Mouse (Mus musculus): ENCODE measurements around the gene Cers3. TPM values are rescaled to one million over a fixed set of nuclear protein-coding genes. Genes with fewer than 3 reads are reported as not detected.

Cers3 gene
- 1.1 and 1.5 TPM in 2 replicates for polyA plus RNA-seq (2014; fragmentation: Nextera tagmentation; extraction: Ambion mirVana)

DNA sequence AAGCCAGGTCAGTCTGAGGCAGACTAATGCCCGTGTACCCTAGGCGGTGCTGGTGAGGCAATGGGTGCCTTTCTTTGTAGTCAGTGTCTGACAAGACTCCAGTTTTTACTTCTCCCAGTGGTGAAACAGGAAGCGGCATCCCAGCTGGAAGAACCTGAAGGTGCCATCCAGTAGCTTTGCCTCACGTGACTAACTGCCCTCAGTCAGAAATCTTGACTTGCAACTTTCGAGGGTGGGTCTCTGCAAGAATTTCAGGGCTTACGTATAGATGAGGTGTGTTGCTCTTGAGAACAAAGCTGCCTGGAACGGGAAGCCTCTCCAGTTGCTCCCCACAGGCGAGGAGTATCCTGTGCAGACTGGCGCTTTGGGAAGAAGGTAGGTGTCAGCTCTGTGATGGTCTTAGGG lies at the start of gene Cers3:
Gene Cers3 (plus strand): TSS at position 128 of the 405 bp plus-strand sequence.
- WGBS: 73% methylated on average over 9 of the region's 9 CpGs
- H3K4me2 ChIP-seq (ENCODE audit: low read depth, severe bottlenecking): no peak within 1 kb of the TSS
- H3K9me3 ChIP-seq (ENCODE audit: control insufficient read depth, low read length): no peaks in the 10 kb centered on the region
- H3K4me1 ChIP-seq (ENCODE audit: control insufficient read depth, insufficient read depth, low read length): no peaks in the 10 kb centered on the region
- H3K27ac ChIP-seq (replicated peaks; ENCODE audit: low read depth, low read length): no peak within 1 kb of the TSS
- no peak for ATAC-seq (ENCODE audit: insufficient number of reproducible peaks, low FRiP score, low TSS enrichment, low read depth)
- DNase-seq (ENCODE audit: low spot score): no peak
- no peak within 1 kb of the TSS for H3K9ac ChIP-seq (ENCODE audit: low read length)
- H3K27me3 ChIP-seq (ENCODE audit: control insufficient read depth, insufficient read depth, low read length): no peaks in the 10 kb centered on the region
- H3K36me3 ChIP-seq (ENCODE audit: control insufficient read depth, insufficient read depth, low read length): no peaks in the 10 kb centered on the region
- H3K4me3 ChIP-seq (ENCODE audit: low read depth, low read length): no peak within 1 kb of the TSS

DNA sequence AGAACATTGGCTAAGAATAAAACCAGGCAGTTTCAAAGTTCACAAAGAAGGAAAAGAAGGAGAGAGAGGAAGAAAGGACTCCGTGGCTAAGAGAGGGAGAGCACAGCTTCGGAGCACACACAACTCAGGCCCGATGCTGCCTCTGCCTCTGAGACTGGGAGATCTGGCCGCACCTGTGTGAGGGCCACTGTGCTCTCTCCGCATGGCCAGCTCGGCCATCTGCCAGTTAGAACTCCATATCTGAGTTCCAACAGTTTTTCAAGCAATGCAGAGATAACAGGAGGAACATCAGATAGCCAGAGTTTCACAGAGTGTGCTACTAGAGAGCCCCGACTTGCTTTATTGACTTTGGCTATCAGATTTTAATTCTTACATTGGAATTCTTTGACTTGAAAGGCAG lies 48.8 kb upstream of the Cers3 start:
- H3K4me3 ChIP-seq (ENCODE audit: low read depth, low read length): no peak overlapping the region
- no peaks in the 10 kb centered on the region for H3K36me3 ChIP-seq (ENCODE audit: control insufficient read depth, insufficient read depth, low read length)
- no peak overlapping the region for H3K4me2 ChIP-seq (ENCODE audit: low read depth, severe bottlenecking)
- no peak overlapping the region for H3K27ac ChIP-seq (replicated peaks; ENCODE audit: low read depth, low read length)
- no peak for DNase-seq (ENCODE audit: low spot score)
- H3K4me1 ChIP-seq (ENCODE audit: control insufficient read depth, insufficient read depth, low read length): no peaks in the 10 kb centered on the region
- H3K9ac ChIP-seq (ENCODE audit: low read length): no peak overlapping the region
- WGBS: 87% methylated on average over 7 of the region's 7 CpGs
- H3K9me3 ChIP-seq (ENCODE audit: control insufficient read depth, low read length): no peaks in the 10 kb centered on the region
- ATAC-seq (ENCODE audit: insufficient number of reproducible peaks, low FRiP score, low TSS enrichment, low read depth): no peak
- H3K27me3 ChIP-seq (ENCODE audit: control insufficient read depth, insufficient read depth, low read length): no peaks in the 10 kb centered on the region

DNA sequence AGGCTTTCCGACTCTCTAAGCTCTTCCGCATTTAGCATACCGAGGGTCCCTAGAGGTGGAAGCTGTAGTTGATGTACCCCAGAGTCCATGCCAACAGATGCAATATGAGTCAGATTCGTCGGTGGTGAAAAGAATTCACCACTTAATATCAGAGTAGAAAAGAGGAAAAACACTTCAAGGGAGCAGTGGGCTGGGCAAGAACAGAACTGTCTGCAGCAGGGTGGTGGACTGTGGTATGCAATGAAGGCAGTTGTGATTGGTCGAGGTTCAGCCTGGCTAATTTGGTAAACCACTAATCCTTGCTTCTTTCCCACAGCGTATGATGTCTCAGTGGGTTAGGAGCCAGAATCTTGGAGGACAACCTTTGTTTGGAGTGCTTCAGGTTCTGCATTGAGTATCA lies 40.6 kb upstream of the Cers3 start:
- 91% methylated on average over 7 of the region's 7 CpGs for WGBS
- H3K36me3 ChIP-seq (ENCODE audit: control insufficient read depth, insufficient read depth, low read length): no peaks in the 10 kb centered on the region; the same call in 1 of the 2 replicates
- no peak overlapping the region for H3K4me2 ChIP-seq (ENCODE audit: low read depth, severe bottlenecking)
- no peak for DNase-seq (ENCODE audit: low spot score)
- no peak overlapping the region for H3K4me3 ChIP-seq (ENCODE audit: low read depth, low read length)
- H3K9me3 ChIP-seq (ENCODE audit: control insufficient read depth, low read length): no peaks in the 10 kb centered on the region
- no peak overlapping the region for H3K27ac ChIP-seq (replicated peaks; ENCODE audit: low read depth, low read length)
- H3K9ac ChIP-seq (ENCODE audit: low read length): no peak overlapping the region
- H3K4me1 ChIP-seq (ENCODE audit: control insufficient read depth, insufficient read depth, low read length): no peaks in the 10 kb centered on the region
- ATAC-seq (ENCODE audit: insufficient number of reproducible peaks, low FRiP score, low TSS enrichment, low read depth): no peak
- H3K27me3 ChIP-seq (ENCODE audit: control insufficient read depth, insufficient read depth, low read length): no peaks in the 10 kb centered on the region

DNA sequence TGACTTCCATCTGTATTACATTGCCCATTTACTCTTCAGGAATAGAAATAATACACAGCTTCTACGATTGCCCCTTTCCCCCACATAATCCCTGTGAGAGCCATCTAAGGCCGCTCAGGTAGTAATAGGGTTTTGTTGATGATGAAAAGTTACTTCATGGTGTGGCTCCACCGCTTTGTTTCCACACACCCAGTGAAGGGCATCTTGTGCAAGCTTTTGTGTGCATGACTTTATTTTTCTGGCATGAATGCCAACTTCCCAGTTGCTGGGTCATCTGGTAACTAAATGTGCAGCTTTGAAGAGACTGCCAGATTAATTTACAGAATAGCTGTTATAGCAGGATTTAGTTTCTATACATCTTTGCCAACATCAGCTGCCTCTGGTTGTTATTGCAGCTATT lies 38.7 kb upstream of the Cers3 start:
- H3K4me3 ChIP-seq (ENCODE audit: low read depth, low read length): no peak overlapping the region
- no peaks in the 10 kb centered on the region for H3K4me1 ChIP-seq (ENCODE audit: control insufficient read depth, insufficient read depth, low read length)
- H3K4me2 ChIP-seq (ENCODE audit: low read depth, severe bottlenecking): no peak overlapping the region
- no peaks in the 10 kb centered on the region; the same call in 1 of the 2 replicates for H3K36me3 ChIP-seq (ENCODE audit: control insufficient read depth, insufficient read depth, low read length)
- H3K27ac ChIP-seq (replicated peaks; ENCODE audit: low read depth, low read length): no peak overlapping the region
- ATAC-seq (ENCODE audit: insufficient number of reproducible peaks, low FRiP score, low TSS enrichment, low read depth) (no peak), DNase-seq (ENCODE audit: low spot score) (no peak)
- H3K9ac ChIP-seq (ENCODE audit: low read length): no peak overlapping the region
- H3K27me3 ChIP-seq (ENCODE audit: control insufficient read depth, insufficient read depth, low read length): no peaks in the 10 kb centered on the region
- 92% methylated on average over 3 of the region's 3 CpGs for WGBS
- no peaks in the 10 kb centered on the region for H3K9me3 ChIP-seq (ENCODE audit: control insufficient read depth, low read length)

DNA sequence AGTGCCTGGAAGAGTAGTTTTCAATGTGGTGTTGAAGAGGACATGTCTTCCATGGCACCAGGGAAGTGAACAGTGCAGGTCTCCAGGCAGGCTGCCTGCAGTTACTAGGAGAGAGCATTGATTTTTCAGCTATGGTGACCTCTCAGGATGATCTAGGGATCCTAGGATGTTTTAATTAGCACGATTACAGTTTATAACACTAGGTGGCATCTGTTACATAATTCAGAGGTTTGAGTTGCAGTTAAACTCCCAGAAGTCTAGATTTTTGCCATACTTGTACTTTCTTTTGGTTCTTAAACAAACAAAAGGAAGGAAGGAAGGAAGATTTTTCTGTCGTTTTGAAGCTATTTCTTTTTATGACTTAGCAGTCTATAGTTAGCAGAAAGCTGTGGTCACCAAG lies 32.1 kb upstream of the Cers3 start:
- 67% methylated on average over 2 of the region's 2 CpGs for WGBS
- no peak for ATAC-seq (ENCODE audit: insufficient number of reproducible peaks, low FRiP score, low TSS enrichment, low read depth)
- no peak overlapping the region for H3K4me3 ChIP-seq (ENCODE audit: low read depth, low read length)
- no peak overlapping the region for H3K4me2 ChIP-seq (ENCODE audit: low read depth, severe bottlenecking)
- no peaks in the 10 kb centered on the region for H3K9me3 ChIP-seq (ENCODE audit: control insufficient read depth, low read length)
- no peaks in the 10 kb centered on the region for H3K27me3 ChIP-seq (ENCODE audit: control insufficient read depth, insufficient read depth, low read length)
- no peaks in the 10 kb centered on the region for H3K36me3 ChIP-seq (ENCODE audit: control insufficient read depth, insufficient read depth, low read length)
- no peak overlapping the region for H3K9ac ChIP-seq (ENCODE audit: low read length)
- no peaks in the 10 kb centered on the region for H3K4me1 ChIP-seq (ENCODE audit: control insufficient read depth, insufficient read depth, low read length)
- DNase-seq (ENCODE audit: low spot score): no peak
- no peak overlapping the region for H3K27ac ChIP-seq (replicated peaks; ENCODE audit: low read depth, low read length)

DNA sequence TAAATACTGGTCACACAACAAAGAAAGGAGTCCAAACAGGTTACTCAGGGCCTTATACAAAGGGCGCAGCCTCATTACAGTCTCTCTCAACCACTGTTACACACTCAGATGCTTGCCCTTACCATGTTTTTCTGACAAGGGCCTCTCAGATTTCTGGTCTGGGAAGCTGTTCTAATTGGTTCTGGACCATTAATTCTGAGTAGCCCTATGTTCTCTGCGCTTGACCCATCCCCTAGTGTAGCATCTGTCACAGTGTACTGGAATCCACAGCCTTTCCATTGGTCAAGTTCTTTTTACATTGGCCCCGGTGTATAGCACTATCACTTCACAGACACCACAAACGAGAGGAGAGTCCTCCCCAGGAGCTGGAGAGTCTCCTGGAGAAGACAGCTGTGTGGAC lies 18.8 kb upstream of the Cers3 start:
- ATAC-seq (ENCODE audit: insufficient number of reproducible peaks, low FRiP score, low TSS enrichment, low read depth): no peak

DNA sequence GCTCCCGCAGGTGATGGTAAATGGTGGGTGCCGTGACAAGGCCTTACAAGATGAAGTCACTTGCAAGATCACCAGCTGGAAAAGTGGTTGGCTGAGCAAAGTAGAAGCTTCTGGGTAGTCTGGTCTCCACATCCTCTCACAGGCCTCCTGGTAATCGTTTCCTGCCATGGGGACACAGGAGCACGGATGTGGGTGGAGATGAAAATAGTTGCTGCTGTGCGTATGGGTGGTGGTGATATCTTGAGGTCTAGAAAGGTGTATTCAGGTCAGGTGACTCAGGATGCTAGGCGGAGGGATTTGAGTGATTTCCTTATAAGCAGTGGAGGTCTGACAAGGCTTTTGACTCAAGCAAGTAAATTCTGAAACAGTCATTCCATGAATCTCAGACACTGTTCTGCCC lies 18.4 kb upstream of the Cers3 start:
- Histone ChIP-seq H3K4me3 (ENCODE audit: low read depth, low read length) (no peak overlapping the region), H3K9ac (ENCODE audit: low read length) (no peak overlapping the region), H3K4me2 (ENCODE audit: low read depth, severe bottlenecking) (no peak overlapping the region), H3K9me3 (ENCODE audit: control insufficient read depth, low read length) (no peaks in the 10 kb centered on the region), H3K36me3 (ENCODE audit: control insufficient read depth, insufficient read depth, low read length) (no peaks in the 10 kb centered on the region), H3K27ac (replicated peaks; ENCODE audit: low read depth, low read length) (no peak overlapping the region), H3K4me1 (ENCODE audit: control insufficient read depth, insufficient read depth, low read length) (no peaks in the 10 kb centered on the region), H3K27me3 (ENCODE audit: control insufficient read depth, insufficient read depth, low read length) (no peaks in the 10 kb centered on the region)
- WGBS: 87% methylated on average over 6 of the region's 6 CpGs
- DNase-seq (ENCODE audit: low spot score) (no peak), ATAC-seq (ENCODE audit: insufficient number of reproducible peaks, low FRiP score, low TSS enrichment, low read depth) (no peak)

More for the DNA sequence above, 18.8 kb upstream of the Cers3 start:
- WGBS: 83% methylated on average over 4 of the region's 4 CpGs
- H3K27ac ChIP-seq (replicated peaks; ENCODE audit: low read depth, low read length): no peak overlapping the region
- no peaks in the 10 kb centered on the region for H3K27me3 ChIP-seq (ENCODE audit: control insufficient read depth, insufficient read depth, low read length)
- no peaks in the 10 kb centered on the region for H3K4me1 ChIP-seq (ENCODE audit: control insufficient read depth, insufficient read depth, low read length)
- no peaks in the 10 kb centered on the region for H3K9me3 ChIP-seq (ENCODE audit: control insufficient read depth, low read length)
- DNase-seq (ENCODE audit: low spot score): no peak
- no peak overlapping the region for H3K4me3 ChIP-seq (ENCODE audit: low read depth, low read length)
- no peaks in the 10 kb centered on the region for H3K36me3 ChIP-seq (ENCODE audit: control insufficient read depth, insufficient read depth, low read length)
- H3K9ac ChIP-seq (ENCODE audit: low read length): no peak overlapping the region
- no peak overlapping the region for H3K4me2 ChIP-seq (ENCODE audit: low read depth, severe bottlenecking)

DNA sequence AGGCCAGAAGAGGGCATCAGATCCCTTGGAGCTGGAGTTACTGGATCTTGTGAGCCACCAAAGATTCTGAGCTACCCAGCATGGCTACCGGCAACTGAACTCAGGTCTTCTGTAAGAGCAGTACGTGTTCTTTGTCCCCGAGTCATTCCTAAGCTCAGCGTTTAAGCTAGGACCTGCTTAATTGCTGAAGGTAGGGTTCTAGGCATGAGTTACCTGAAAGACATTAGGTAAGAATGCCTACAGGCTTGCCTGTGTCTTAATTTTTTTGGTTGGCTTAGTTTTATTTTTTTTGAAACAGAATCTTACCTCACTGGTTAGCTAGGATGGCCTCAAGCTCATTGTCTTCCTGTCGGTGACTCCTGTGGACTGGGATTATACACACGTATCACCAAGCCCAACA lies 15.2 kb upstream of the Cers3 start:
- H3K36me3 ChIP-seq (ENCODE audit: control insufficient read depth, insufficient read depth, low read length): no peaks in the 10 kb centered on the region
- no peaks in the 10 kb centered on the region for H3K9me3 ChIP-seq (ENCODE audit: control insufficient read depth, low read length)
- no peak overlapping the region for H3K9ac ChIP-seq (ENCODE audit: low read length)
- ATAC-seq (ENCODE audit: insufficient number of reproducible peaks, low FRiP score, low TSS enrichment, low read depth): no peak
- WGBS: 93% methylated on average over 6 of the region's 6 CpGs
- no peak overlapping the region for H3K27ac ChIP-seq (replicated peaks; ENCODE audit: low read depth, low read length)
- no peak for DNase-seq (ENCODE audit: low spot score)
- no peaks in the 10 kb centered on the region for H3K4me1 ChIP-seq (ENCODE audit: control insufficient read depth, insufficient read depth, low read length)
- H3K27me3 ChIP-seq (ENCODE audit: control insufficient read depth, insufficient read depth, low read length): no peaks in the 10 kb centered on the region
- no peak overlapping the region for H3K4me3 ChIP-seq (ENCODE audit: low read depth, low read length)
- no peak overlapping the region for H3K4me2 ChIP-seq (ENCODE audit: low read depth, severe bottlenecking)

DNA sequence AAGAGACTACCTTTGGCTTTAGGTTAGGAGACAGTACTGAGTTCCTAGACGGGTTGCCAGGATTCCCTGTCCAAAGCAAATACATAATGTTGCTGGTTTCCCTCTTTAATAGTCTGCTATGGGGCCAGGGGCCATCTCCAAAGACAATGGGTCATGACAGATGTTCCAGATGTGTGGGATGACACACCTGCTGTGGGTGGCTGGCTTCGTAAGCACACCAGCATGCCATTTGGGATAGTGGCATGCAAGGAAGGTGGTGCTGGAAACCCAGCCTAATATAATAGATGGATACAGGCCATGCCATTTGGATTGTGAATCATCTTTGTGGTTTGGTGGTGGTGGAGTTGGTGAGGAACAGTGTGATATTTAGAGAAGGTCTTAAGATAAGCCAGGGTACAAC lies 14.1 kb upstream of the Cers3 start:
- Histone ChIP-seq H3K27me3 (ENCODE audit: control insufficient read depth, insufficient read depth, low read length) (no peaks in the 10 kb centered on the region), H3K36me3 (ENCODE audit: control insufficient read depth, insufficient read depth, low read length) (no peaks in the 10 kb centered on the region), H3K9ac (ENCODE audit: low read length) (no peak overlapping the region), H3K4me2 (ENCODE audit: low read depth, severe bottlenecking) (no peak overlapping the region), H3K4me3 (ENCODE audit: low read depth, low read length) (no peak overlapping the region), H3K4me1 (ENCODE audit: control insufficient read depth, insufficient read depth, low read length) (no peaks in the 10 kb centered on the region), H3K9me3 (ENCODE audit: control insufficient read depth, low read length) (no peaks in the 10 kb centered on the region), H3K27ac (replicated peaks; ENCODE audit: low read depth, low read length) (no peak overlapping the region)
- 85% methylated on average over 2 of the region's 2 CpGs for WGBS
- ATAC-seq (ENCODE audit: insufficient number of reproducible peaks, low FRiP score, low TSS enrichment, low read depth): no peak
- DNase-seq (ENCODE audit: low spot score): no peak
